ENCODE assay signal across 28 mouse cellular contexts in genomic region chr13:91794926-91795436, GRCm38 (mm10). TPM values are rescaled to one million over a fixed set of nuclear protein-coding genes. Genes with fewer than 3 reads are reported as not detected.
DNase-seq lines count a peak whose midpoint lies in the region; ATAC-seq and TF ChIP-seq lines count a peak whose summit lies in the region.
"Had no signal": no experiment of that assay in that cellular context is flagged by ENCODE, and none has a peak within 500 bp of the region (broad histone marks: within the 10 kb centered on the region; RNA-seq: fewer than 3 reads in every experiment).

No protein-coding gene starts in this region.

- TF ChIP-seq CTCF in kidney, adult 2 months (conservative IDR thresholded peaks at IDR 0.05; ENCODE audit: insufficient read depth, insufficient read length, low read depth, low read length), result no peak
- TF ChIP-seq CTCF in CH12.LX (conservative IDR thresholded peaks at IDR 0.05 in 1 of 2, IDR thresholded peaks at IDR 0.05 in 1 of 2; ENCODE audit: low read depth in 2 of 2, low read length in 2 of 2) (no peak), MEL (IDR thresholded peaks at IDR 0.05 in 2 of 3, conservative IDR thresholded peaks at IDR 0.05 in 1 of 3; ENCODE audit: control insufficient read depth in 1 of 3, insufficient read depth in 1 of 3, low read depth in 2 of 3, low read length in 3 of 3, poor library complexity in 1 of 3, severe bottlenecking in 1 of 3) (no peak)

- no peak overlapping the region for H3K4me3 ChIP-seq in kidney, adult 2 months (ENCODE audit: insufficient read depth, low read depth, low read length)
- no peak overlapping the region for H3K4me3 ChIP-seq in CH12.LX (replicated peaks in 1 of 3; ENCODE audit: low read depth in 2 of 3, low read length in 2 of 3, poor library complexity in 1 of 3)
- no peak overlapping the region for H3K4me3 ChIP-seq in MEL (ENCODE audit: control insufficient read depth in 1 of 2, insufficient read depth in 1 of 2, low read depth in 2 of 2, low read length in 2 of 2)
- H3K4me3 ChIP-seq: embryonic facial prominence, embryonic 13.5 days; embryonic facial prominence, embryonic 15.5 days; erythroblast, embryonic 14.5 days; forebrain, embryonic 10.5 days; forebrain, embryonic 12.5 days had no signal

- no peak for TF ChIP-seq POLR2A in kidney, adult 2 months (IDR thresholded peaks at IDR 0.05; ENCODE audit: low read depth, low read length)
- TF ChIP-seq POLR2A in CH12.LX (IDR thresholded peaks at IDR 0.05; ENCODE audit: low read depth, low read length), result no peak
- TF ChIP-seq POLR2A in MEL (IDR thresholded peaks at IDR 0.05; ENCODE audit: control insufficient read depth in 1 of 2, insufficient read depth in 1 of 2, low read depth in 1 of 2, low read length in 2 of 2, poor library complexity in 1 of 2), result no peak

- H3K9ac ChIP-seq in CH12.LX (ENCODE audit: insufficient read depth, low read depth) (no peak overlapping the region), MEL (ENCODE audit: control insufficient read depth, low read depth, low read length, poor library complexity, severe bottlenecking) (no peak overlapping the region)
- H3K9ac ChIP-seq: embryonic facial prominence, embryonic 13.5 days; embryonic facial prominence, embryonic 15.5 days; forebrain, embryonic 12.5 days had no signal

- in situ Hi-C loops in CH12.LX (cut with MboI; ENCODE audit: low pct_ligation_motif_present, low pct_unique_long_range_greater_than_20kb, low sequenced_read_pairs), result no loop called here

- H3K4me2 ChIP-seq in CH12.LX (ENCODE audit: insufficient read depth, low read depth, poor library complexity, severe bottlenecking), result no peak overlapping the region
- H3K4me2 ChIP-seq: embryonic facial prominence, embryonic 13.5 days; embryonic facial prominence, embryonic 15.5 days; forebrain, embryonic 12.5 days had no signal

- ATAC-seq in activated CD4-positive, CD25-positive, alpha-beta regulatory T cell, adult 4 months, result no peak
- ATAC-seq: CD4-positive, CD25-positive, alpha-beta regulatory T cell, adult 4 months had no signal

- TF ChIP-seq RAD21 in CH12.LX (IDR thresholded peaks at IDR 0.05; ENCODE audit: low read depth, low read length) (no peak), MEL (IDR thresholded peaks at IDR 0.05; ENCODE audit: low read depth, low read length) (no peak)

- no peak for TF ChIP-seq EP300 in CH12.LX (IDR thresholded peaks at IDR 0.05; ENCODE audit: low read length)
- TF ChIP-seq EP300 in MEL (IDR thresholded peaks at IDR 0.05; ENCODE audit: low read depth in 1 of 2, low read length in 2 of 2), result no peak

- intact Hi-C loops in heart, postnatal 25 days (cut with DNase I), result no loop called here

- peak; percentile 84 for DNase-seq in heart, adult 11 months
- no peak for DNase-seq in heart, postnatal 25 days (ENCODE audit: low spot score)
- DNase-seq in kidney, adult 2 months, result peak; percentile 82
- DNase-seq in kidney, postnatal 14 days, result no peak
- DNase-seq in CH12.LX (ENCODE audit: extremely low read depth) (no peak), MEL (ENCODE audit: low read depth, low spot score) (no peak)
- DNase-seq: adrenal gland, adult 8-10 months; adrenal gland, postnatal 14 days; B cell, adult 2 months; cerebellum, adult 11 months; cerebellum, adult 18-20 months; cerebellum, adult 8-10 months; cerebellum, adult 9-11 months; cerebellum, postnatal 14 days; cerebellum, postnatal 36 days; embryo, embryonic 11 days had no signal

- H3K36me3 ChIP-seq in kidney, adult 2 months (ENCODE audit: control insufficient read depth, insufficient read depth, low read length), result no peaks in the 10 kb centered on the region
- H3K36me3 ChIP-seq in CH12.LX (replicated peaks in 1 of 2; ENCODE audit: control insufficient read depth in 1 of 2, insufficient read depth in 1 of 2, low read length in 1 of 2) (peaks cover 44 to 64% of the 10 kb centered on the region in 2 experiments), MEL (ENCODE audit: control insufficient read depth in 1 of 2, insufficient read depth in 2 of 2, low read length in 2 of 2) (peaks cover 0 to 12% of the 10 kb centered on the region in 2 experiments; a peak in 2 of 4 replicates)

- no peak overlapping the region for H3K27ac ChIP-seq in kidney, adult 2 months (ENCODE audit: insufficient read depth, low read depth, low read length)
- H3K27ac ChIP-seq in CH12.LX (ENCODE audit: insufficient read depth, low read depth) (no peak overlapping the region), MEL (ENCODE audit: control insufficient read depth, low read depth, low read length) (no peak overlapping the region)
- H3K27ac ChIP-seq: embryonic facial prominence, embryonic 13.5 days; embryonic facial prominence, embryonic 15.5 days; forebrain, embryonic 10.5 days; forebrain, embryonic 12.5 days had no signal

- H3K9me3 ChIP-seq in CH12.LX (replicated peaks; ENCODE audit: low read length) (no peaks in the 10 kb centered on the region), MEL (replicated peaks; ENCODE audit: insufficient read depth, low read length) (no peaks in the 10 kb centered on the region)
- H3K9me3 ChIP-seq: embryonic facial prominence, embryonic 13.5 days; embryonic facial prominence, embryonic 15.5 days; forebrain, embryonic 10.5 days; forebrain, embryonic 12.5 days; G1E had no signal

- dilution Hi-C loops in CH12.LX (cut with MboI; ENCODE audit: extremely low pct_ligation_motif_present, extremely low pct_unique_long_range_greater_than_20kb, low sequenced_read_pairs), result no loop called here

- 68% methylated on average over 13 of the region's 13 CpGs for WGBS in kidney, adult 2 months

- H3K4me1 ChIP-seq in kidney, adult 2 months (ENCODE audit: control insufficient read depth, insufficient read depth, low read length), result peaks cover 3% of the 10 kb centered on the region; the same call in 1 of the 2 replicates
- H3K4me1 ChIP-seq in CH12.LX (ENCODE audit: control insufficient read depth in 1 of 2, insufficient read depth in 2 of 2) (peaks cover 0 to 7% of the 10 kb centered on the region in 2 experiments; a peak in 1 of 4 replicates), MEL (ENCODE audit: control insufficient read depth in 1 of 2, insufficient read depth in 2 of 2, low read length in 2 of 2) (no peaks in the 10 kb centered on the region)
- H3K4me1 ChIP-seq: embryonic facial prominence, embryonic 13.5 days; embryonic facial prominence, embryonic 15.5 days; forebrain, embryonic 10.5 days; forebrain, embryonic 12.5 days had no signal

- H3K27me3 ChIP-seq in kidney, adult 2 months (replicated peaks; ENCODE audit: control insufficient read depth, insufficient read depth, low read length), result no peaks in the 10 kb centered on the region
- H3K27me3 ChIP-seq in CH12.LX (replicated peaks) (no peaks in the 10 kb centered on the region), MEL (ENCODE audit: control insufficient read depth in 1 of 2, insufficient read depth in 2 of 2, low read length in 2 of 2) (no peaks in the 10 kb centered on the region)
- H3K27me3 ChIP-seq: embryonic facial prominence, embryonic 13.5 days; embryonic facial prominence, embryonic 15.5 days; forebrain, embryonic 12.5 days had no signal

- H3K79me2 ChIP-seq in CH12.LX (replicated peaks; ENCODE audit: control insufficient read depth, extremely low read depth, insufficient read depth, poor library complexity, severe bottlenecking) (peaks cover 3% of the 10 kb centered on the region; the same call in 1 of the 2 replicates), MEL (ENCODE audit: control insufficient read depth, insufficient read depth, low read length, poor library complexity) (no peaks in the 10 kb centered on the region)

TF ChIP-seq in CH12.LX, 34 proteins besides CTCF, POLR2A, EP300 and RAD21:
- TF ChIP-seq ZNF384 (IDR thresholded peaks at IDR 0.05; ENCODE audit: low read depth, low read length), result peak; percentile 59
- TF ChIP-seq RCOR1 (conservative IDR thresholded peaks at IDR 0.05; ENCODE audit: low read depth, low read length), result no peak
- TF ChIP-seq TBP (conservative IDR thresholded peaks at IDR 0.05; ENCODE audit: low read depth, low read length), result no peak
TF ChIP-seq in CH12.LX: peak in this region for 1.

TF ChIP-seq in MEL, 35 proteins besides CTCF, POLR2A, EP300 and RAD21:
- peak; percentile 65; the same call in 1 of the 2 replicates for TF ChIP-seq ZNF384 (IDR thresholded peaks at IDR 0.05; ENCODE audit: low read depth, low read length)
- no peak for TF ChIP-seq GABPA (IDR thresholded peaks at IDR 0.05; ENCODE audit: low read depth, low read length)

RNA-seq across cellular contexts. Expression of gene Zcchc9, which starts 12.5 kb away (rescaled TPM):
- 10 to 100 TPM; 13.6 to 18.9 TPM for total RNA-seq in heart, postnatal 25 days (2021)
- 9.5 and 14.1 TPM in 2 replicates for polyA plus RNA-seq in kidney, adult 2 months (2012; rRNA removed)
- total RNA-seq in CH12.LX (2012; rRNA removed) (41.6 and 45.2 TPM in 2 replicates), CH12.LX (2014; rRNA removed) (47.9 and 56.0 TPM in 2 replicates), MEL (2012; rRNA removed) (24.7 and 27.5 TPM in 2 replicates)
- polyA plus RNA-seq in CH12.LX (2012; ENCODE audit: insufficient read length, low read depth) (69.5 and 89.1 TPM in 2 replicates), MEL (2012; ENCODE audit: insufficient read depth in 1 of 2, insufficient read length in 2 of 2, low read depth in 1 of 2, low replicate concordance in 2 of 2, missing spikeins in 1 of 2) (100 to 1,000 TPM in 1 of 2 experiments, 10 to 100 TPM in 1; 37.3 to 191 TPM)
- polyA plus RNA-seq in activated CD4-positive, CD25-positive, alpha-beta regulatory T cell, adult 4 months (2017; shearing (Covaris generic)), result 10 to 100 TPM; 46.0 to 46.9 TPM

RNA-seq across cellular contexts. Expression of gene Acot12, which starts 53.7 kb away (rescaled TPM):
- not detected for total RNA-seq in heart, postnatal 25 days (2021)
- polyA plus RNA-seq in kidney, adult 2 months (2012; rRNA removed), result 47.7 and 54.3 TPM in 2 replicates
- total RNA-seq in CH12.LX (2012; rRNA removed), result 0.55 and 0.97 TPM in 2 replicates
- 0.90 and 1.6 TPM in 2 replicates for total RNA-seq in CH12.LX (2014; rRNA removed)
- polyA plus RNA-seq in CH12.LX (2012; ENCODE audit: insufficient read length, low read depth), result 0.83 and 0.96 TPM in 2 replicates
- total RNA-seq in MEL (2012; rRNA removed), result not detected in 2 replicates
- under 1 TPM in 1 of 2 experiments, not detected in 1; 0.06 TPM for polyA plus RNA-seq in MEL (2012; ENCODE audit: insufficient read depth in 1 of 2, insufficient read length in 2 of 2, low read depth in 1 of 2, low replicate concordance in 2 of 2, missing spikeins in 1 of 2)
- not detected for polyA plus RNA-seq in activated CD4-positive, CD25-positive, alpha-beta regulatory T cell, adult 4 months (2017; shearing (Covaris generic))
- total RNA-seq: common myeloid progenitor, adult 5-6 weeks; G1E had no signal
- polyA plus RNA-seq: CD4-positive, CD25-positive, alpha-beta regulatory T cell, adult 4 months; embryonic facial prominence, embryonic 11.5 days; erythroblast, embryonic 14.5 days; forebrain, embryonic 10.5 days; forebrain, embryonic 12.5 days; forebrain, embryonic 14.5 days; forebrain, embryonic 16.5 days; G1E had no signal

Comparison
In these comparisons a context has a peak if more than half of its experiments do, and no peak if none do; other contexts are left out.
1. DNase-seq: peak in heart, adult 11 months (single experiment) and kidney, adult 2 months (single experiment); none in heart, postnatal 25 days (single experiment), kidney, postnatal 14 days (single experiment), CH12.LX (single experiment) and MEL (single experiment).
2. RNA of gene Acot12, which starts 53.7 kb away (polyA plus RNA-seq): 47.7 to 54.3 TPM in kidney, adult 2 months; 0.83 to 0.96 TPM in CH12.LX, 0.06 TPM in MEL and not detected in activated CD4-positive, CD25-positive, alpha-beta regulatory T cell, adult 4 months; every median in the first group is over 10 times any median in the second.